Mouse (Mus musculus) kidney, embryonic 16.5 days (tissue): ENCODE results near the gene Mtnr1b. TPM values are rescaled to one million over a fixed set of nuclear protein-coding genes. Genes with fewer than 3 reads are reported as not detected.

Experiments
- ATAC-seq: fragments of 200-750 bp; cut with Nextera tagmentation; 2 replicates; pipeline ENCODE4 v1.8.0; 2017; ENCODE audit warnings: moderate TSS enrichment; ENCODE audit not compliant: low FRiP score, low TSS enrichment
- H3K27ac ChIP-seq: fragments of 300-500 bp; sonication (generic); 2 replicates; pipeline ENCODE4 v1.5.1; 2014; ENCODE audit warnings: low read length
- H3K27me3 ChIP-seq: fragments of 300-500 bp; sonication (generic); 2 replicates; pipeline ENCODE4 v1.6.1; 2014; ENCODE audit warnings: low read length, control low read depth, mixed read lengths; ENCODE audit not compliant: insufficient read depth
- H3K36me3 ChIP-seq: fragments of 300-500 bp; sonication (generic); 2 replicates; pipeline ENCODE4 v1.6.1; 2014; ENCODE audit warnings: low read length, control low read depth, mixed read lengths; ENCODE audit not compliant: insufficient read depth
- H3K4me1 ChIP-seq: fragments of 300-500 bp; sonication (generic); 2 replicates; pipeline ENCODE4 v1.6.1; 2014; ENCODE audit warnings: low read length, control low read depth, mixed read lengths; ENCODE audit not compliant: insufficient read depth
- H3K4me2 ChIP-seq: fragments of 300-500 bp; sonication (generic); replicated peaks from 2 replicates; pipeline ENCODE4 v1.6.1; 2014; ENCODE audit warnings: low read depth, low read length
- H3K4me3 ChIP-seq: fragments of 300-500 bp; sonication (generic); 2 replicates; pipeline ENCODE4 v1.5.1; 2014; ENCODE audit warnings: mild to moderate bottlenecking, low read length
- H3K9ac ChIP-seq: fragments of 300-500 bp; sonication (generic); replicated peaks from 2 replicates; pipeline ENCODE4 v1.6.1; 2014; ENCODE audit warnings: low read length
- H3K9me3 ChIP-seq: fragments of 300-500 bp; sonication (generic); 2 replicates; pipeline ENCODE4 v1.6.1; 2016; ENCODE audit warnings: low read length, control low read depth
- WGBS: fragments of 180-500 bp; shearing (Covaris S2); extraction: QIAGEN DNeasy Blood & Tissue Kit; methylation state at CpG from one replicate; pipeline ENCODE4 v1.1.7; 2014; 5-methylcytosine and 5-hydroxymethylcytosine counted together
- polyA plus RNA-seq: library from polyadenylated mRNA; unstranded; fragments of >200 nt; fragmentation: Nextera tagmentation; extraction: Ambion mirVana; gene quantifications from 2 replicates; pipeline ENCODE4 v1.2.1, GENCODE M21; 2015

Gene Mtnr1b
- not detected in 2 replicates for polyA plus RNA-seq

GRCm38 (mm10) chr9:15874506-15875160, at the start of gene Mtnr1b:
TSS of gene Mtnr1b (minus strand) at chr9:15874556.
- no peak within 1 kb of the TSS for H3K4me3 ChIP-seq
- no peaks in the 10 kb centered on the region for H3K36me3 ChIP-seq
- 57% methylated on average over 19 of the region's 19 CpGs for WGBS
- H3K9me3 ChIP-seq, result no peaks in the 10 kb centered on the region
- ATAC-seq, result no peak
- no peaks in the 10 kb centered on the region for H3K4me1 ChIP-seq
- H3K27ac ChIP-seq, result no peak within 1 kb of the TSS
- no peak within 1 kb of the TSS for H3K4me2 ChIP-seq
- H3K9ac ChIP-seq, result no peak within 1 kb of the TSS
- no peaks in the 10 kb centered on the region for H3K27me3 ChIP-seq

DNA sequence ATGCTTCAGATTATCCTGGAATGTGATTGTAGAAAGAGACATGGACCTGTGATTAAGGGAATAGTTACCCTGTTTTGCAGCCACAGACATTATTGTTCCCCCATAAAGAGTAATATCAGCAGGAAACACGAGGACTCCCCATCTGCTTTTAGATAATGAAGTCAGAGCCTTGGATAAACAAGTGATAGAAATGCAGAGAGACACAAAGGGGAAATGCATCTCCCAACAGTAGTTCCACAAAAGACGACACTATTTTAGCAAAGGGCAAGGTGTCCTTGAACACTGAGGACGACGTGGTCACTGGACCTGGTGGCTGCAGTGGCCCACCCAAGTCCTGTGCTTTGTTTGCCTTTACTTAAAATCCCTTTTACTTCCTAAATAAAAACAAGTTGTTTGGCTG, 45.9 kb upstream of the Mtnr1b start:
- no peak for ATAC-seq
- Histone ChIP-seq H3K9ac (no peak overlapping the region), H3K4me2 (no peak overlapping the region), H3K27ac (no peak overlapping the region), H3K9me3 (no peaks in the 10 kb centered on the region), H3K36me3 (no peaks in the 10 kb centered on the region), H3K4me3 (no peak overlapping the region), H3K4me1 (no peaks in the 10 kb centered on the region), H3K27me3 (no peaks in the 10 kb centered on the region)
- 72% methylated on average over 4 of the region's 4 CpGs for WGBS

- ATAC-seq, result no peak
- WGBS, result 49% methylated on average over 5 of the region's 5 CpGs
- Histone ChIP-seq H3K4me3 (no peak overlapping the region), H3K9me3 (no peaks in the 10 kb centered on the region), H3K27ac (no peak overlapping the region), H3K36me3 (no peaks in the 10 kb centered on the region), H3K4me2 (no peak overlapping the region), H3K9ac (no peak overlapping the region), H3K27me3 (no peaks in the 10 kb centered on the region), H3K4me1 (no peaks in the 10 kb centered on the region)
Observed at GRCm38 (mm10) chr9:15919373-15920005, 45.1 kb upstream of the Mtnr1b start.

DNA sequence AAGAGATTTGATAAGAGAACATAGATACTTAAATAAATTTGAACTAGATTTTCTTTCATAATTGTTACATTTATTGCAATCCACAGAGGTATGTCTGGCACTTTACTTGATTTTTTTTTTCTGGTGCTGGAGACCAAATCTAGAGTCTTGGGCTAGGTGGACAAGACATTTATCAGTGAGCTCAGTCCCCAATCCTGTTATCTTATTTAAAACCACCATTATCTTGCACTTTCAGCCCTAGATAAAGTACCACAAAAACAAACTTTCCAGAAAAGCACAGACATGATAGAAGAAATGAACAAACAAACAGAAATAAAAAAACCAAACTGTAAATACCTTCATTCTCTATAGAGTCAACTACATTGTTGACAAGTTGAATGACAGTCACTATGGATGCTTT, 42.2 kb upstream of the Mtnr1b start:
- H3K9ac ChIP-seq, result no peak overlapping the region
- no peaks in the 10 kb centered on the region for H3K4me1 ChIP-seq
- no peaks in the 10 kb centered on the region for H3K27me3 ChIP-seq
- H3K27ac ChIP-seq, result no peak overlapping the region
- H3K4me2 ChIP-seq, result no peak overlapping the region
- no peaks in the 10 kb centered on the region for H3K9me3 ChIP-seq
- H3K36me3 ChIP-seq, result no peaks in the 10 kb centered on the region
- no peak overlapping the region for H3K4me3 ChIP-seq
- no peak for ATAC-seq

DNA sequence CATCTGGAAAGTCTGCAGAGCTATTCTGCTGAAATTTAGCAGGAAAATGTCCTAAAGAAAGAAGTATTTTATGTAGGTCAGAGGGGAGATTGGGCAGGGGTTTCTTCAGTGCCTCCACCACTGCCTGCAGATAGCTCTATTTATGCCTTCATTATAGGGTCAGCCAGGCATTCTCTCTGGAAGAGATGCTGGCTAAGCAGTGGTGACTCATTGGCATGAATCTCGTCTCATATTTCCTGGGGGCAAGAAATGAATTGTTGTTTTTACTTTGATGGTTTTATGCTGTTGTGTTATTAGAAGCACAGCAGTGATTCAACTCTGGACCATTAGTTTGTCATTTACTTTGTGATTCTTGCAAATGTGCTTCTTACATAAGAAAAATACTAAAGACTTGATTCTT, 38.4 kb upstream of the Mtnr1b start:
- no peak for ATAC-seq
- Histone ChIP-seq H3K27ac (no peak overlapping the region), H3K4me1 (no peaks in the 10 kb centered on the region), H3K9ac (no peak overlapping the region), H3K9me3 (no peaks in the 10 kb centered on the region), H3K4me2 (no peak overlapping the region), H3K36me3 (no peaks in the 10 kb centered on the region), H3K4me3 (no peak overlapping the region), H3K27me3 (no peaks in the 10 kb centered on the region)
- WGBS, result 5% methylated on average over 1 of the region's 1 CpGs

DNA sequence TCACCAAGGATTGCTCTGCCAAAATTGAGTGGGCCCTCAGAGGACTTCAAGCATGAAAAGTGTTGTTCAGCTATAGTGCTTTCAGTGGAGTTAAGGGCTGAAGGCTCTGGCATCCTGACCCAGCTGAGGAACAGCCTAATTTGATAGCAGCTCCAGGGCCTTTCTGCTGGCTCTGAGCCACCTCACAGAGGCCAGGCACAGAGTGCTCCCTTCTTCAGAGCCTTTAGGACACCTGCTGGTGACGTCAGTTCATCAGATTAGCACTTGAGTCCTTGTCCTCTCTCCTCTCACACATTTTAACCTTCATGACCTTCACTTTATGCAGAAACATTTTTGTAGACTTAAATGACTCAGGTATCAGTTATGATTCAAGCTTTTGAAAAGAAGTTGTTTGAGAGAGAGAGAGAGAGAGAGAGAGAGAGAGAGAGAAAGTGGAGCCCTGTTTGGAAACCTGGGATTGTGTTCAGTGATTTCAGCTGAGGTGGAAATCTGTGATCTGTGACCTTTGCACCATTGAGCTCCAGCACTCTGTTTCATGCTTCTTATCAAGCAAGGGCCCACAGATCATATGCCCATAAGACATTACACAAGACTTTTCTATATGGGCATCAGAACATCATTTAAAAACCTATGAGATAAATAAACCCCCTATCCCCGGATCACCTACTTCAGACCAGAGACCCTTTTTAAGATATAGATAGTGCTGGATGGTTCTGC, 35.2 kb upstream of the Mtnr1b start:
- H3K4me2 ChIP-seq, result no peak overlapping the region
- no peak overlapping the region for H3K4me3 ChIP-seq
- ATAC-seq, result no peak
- 79% methylated on average over 2 of the region's 2 CpGs for WGBS
- H3K27ac ChIP-seq, result no peak overlapping the region
- H3K36me3 ChIP-seq, result no peaks in the 10 kb centered on the region
- H3K9me3 ChIP-seq, result no peaks in the 10 kb centered on the region
- no peaks in the 10 kb centered on the region for H3K27me3 ChIP-seq
- H3K9ac ChIP-seq, result no peak overlapping the region
- H3K4me1 ChIP-seq, result no peaks in the 10 kb centered on the region

DNA sequence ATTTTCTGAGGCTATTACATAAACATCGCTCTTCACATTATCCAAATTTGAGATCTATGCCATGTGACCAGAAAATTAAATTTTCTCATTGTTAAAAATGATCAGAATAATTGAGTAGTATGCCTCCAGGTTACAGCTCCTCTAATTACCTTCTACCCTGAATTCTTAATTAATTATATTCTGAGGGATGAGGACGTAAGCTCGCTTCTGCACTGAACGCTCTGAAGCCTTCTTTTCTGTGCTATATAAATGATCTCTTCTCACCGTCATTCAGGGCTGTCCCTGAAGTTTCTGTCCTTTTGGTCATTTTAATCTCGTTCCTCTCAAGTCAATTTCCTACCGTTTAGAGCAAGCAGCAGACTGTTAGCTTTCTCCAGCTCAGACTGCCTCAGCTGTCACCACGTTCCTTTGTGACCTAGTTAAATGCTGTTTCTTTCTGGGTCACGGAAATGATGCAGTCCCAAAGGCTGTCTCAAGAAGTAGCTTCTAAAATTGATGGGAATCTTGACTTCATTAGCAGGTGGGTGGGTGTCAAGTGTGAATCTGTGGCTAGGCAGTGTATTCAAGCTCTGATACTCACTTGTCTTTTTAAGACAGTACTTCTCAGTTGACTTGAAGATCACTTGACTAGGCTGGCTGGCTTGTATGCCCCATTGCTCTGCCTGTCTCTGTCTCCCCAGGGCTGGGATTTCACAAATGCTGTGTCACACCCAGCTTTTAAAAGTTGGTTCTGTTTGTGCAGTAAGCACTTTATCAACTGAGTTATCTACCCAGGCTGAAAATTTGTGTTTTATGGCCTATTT, 29.8 kb upstream of the Mtnr1b start:
- H3K4me1 ChIP-seq, result no peaks in the 10 kb centered on the region
- H3K9me3 ChIP-seq, result no peaks in the 10 kb centered on the region
- no peak overlapping the region for H3K9ac ChIP-seq
- no peak overlapping the region for H3K27ac ChIP-seq
- ATAC-seq, result no peak
- no peaks in the 10 kb centered on the region for H3K27me3 ChIP-seq
- H3K36me3 ChIP-seq, result no peaks in the 10 kb centered on the region
- WGBS, result 57% methylated on average over 9 of the region's 9 CpGs
- no peak overlapping the region for H3K4me3 ChIP-seq
- no peak overlapping the region for H3K4me2 ChIP-seq

- no peaks in the 10 kb centered on the region for H3K36me3 ChIP-seq
- WGBS, result 75% methylated on average over 2 of the region's 2 CpGs
- no peak for ATAC-seq
- no peaks in the 10 kb centered on the region for H3K4me1 ChIP-seq
- H3K9me3 ChIP-seq, result no peaks in the 10 kb centered on the region
- H3K27ac ChIP-seq, result no peak overlapping the region
- H3K4me3 ChIP-seq, result no peak overlapping the region
- no peak overlapping the region for H3K4me2 ChIP-seq
- H3K27me3 ChIP-seq, result no peaks in the 10 kb centered on the region
- H3K9ac ChIP-seq, result no peak overlapping the region
Observed at GRCm38 (mm10) chr9:15898112-15898511, 23.8 kb upstream of the Mtnr1b start.

DNA sequence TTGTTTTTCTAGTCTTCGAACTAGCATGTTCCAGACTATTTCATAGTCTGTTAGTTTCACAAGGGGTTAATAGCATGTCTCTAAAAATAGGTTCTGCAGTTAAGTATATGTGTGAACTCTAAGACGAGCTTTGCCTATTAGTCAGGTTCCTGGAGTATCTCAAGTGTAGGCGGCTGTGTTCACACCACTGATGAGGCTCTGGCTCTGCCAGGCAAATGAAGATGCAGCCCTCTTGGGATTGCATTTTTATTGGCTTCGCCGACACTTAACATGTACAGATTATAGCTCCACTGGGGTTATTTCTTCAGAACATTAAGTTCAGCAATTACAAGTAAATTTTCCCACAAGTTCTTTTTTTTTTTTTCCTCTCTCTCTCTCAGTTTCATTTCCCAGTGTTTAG, 12.4 kb upstream of the Mtnr1b start:
- WGBS, result 52% methylated on average over 5 of the region's 5 CpGs
- H3K4me3 ChIP-seq, result no peak overlapping the region
- no peaks in the 10 kb centered on the region for H3K36me3 ChIP-seq
- no peaks in the 10 kb centered on the region for H3K4me1 ChIP-seq
- no peak overlapping the region for H3K4me2 ChIP-seq
- H3K9ac ChIP-seq, result no peak overlapping the region
- no peaks in the 10 kb centered on the region for H3K27me3 ChIP-seq
- no peak overlapping the region for H3K27ac ChIP-seq
- no peaks in the 10 kb centered on the region; the same call in 1 of the 2 replicates for H3K9me3 ChIP-seq
- no peak for ATAC-seq
